Mouse (Mus musculus): ENCODE data around the gene Dvl1. TPM values are rescaled to one million over a fixed set of nuclear protein-coding genes. Genes with fewer than 3 reads are reported as not detected.

Dvl1 gene
- polyA plus RNA-seq (2014; fragmentation: Illumina TruSeq; extraction: RNeasy Lipid Tissue Mini Kit (QIAGEN cat#74804); ENCODE audit: low read depth, low replicate concordance), result 1.5 TPM

DNA sequence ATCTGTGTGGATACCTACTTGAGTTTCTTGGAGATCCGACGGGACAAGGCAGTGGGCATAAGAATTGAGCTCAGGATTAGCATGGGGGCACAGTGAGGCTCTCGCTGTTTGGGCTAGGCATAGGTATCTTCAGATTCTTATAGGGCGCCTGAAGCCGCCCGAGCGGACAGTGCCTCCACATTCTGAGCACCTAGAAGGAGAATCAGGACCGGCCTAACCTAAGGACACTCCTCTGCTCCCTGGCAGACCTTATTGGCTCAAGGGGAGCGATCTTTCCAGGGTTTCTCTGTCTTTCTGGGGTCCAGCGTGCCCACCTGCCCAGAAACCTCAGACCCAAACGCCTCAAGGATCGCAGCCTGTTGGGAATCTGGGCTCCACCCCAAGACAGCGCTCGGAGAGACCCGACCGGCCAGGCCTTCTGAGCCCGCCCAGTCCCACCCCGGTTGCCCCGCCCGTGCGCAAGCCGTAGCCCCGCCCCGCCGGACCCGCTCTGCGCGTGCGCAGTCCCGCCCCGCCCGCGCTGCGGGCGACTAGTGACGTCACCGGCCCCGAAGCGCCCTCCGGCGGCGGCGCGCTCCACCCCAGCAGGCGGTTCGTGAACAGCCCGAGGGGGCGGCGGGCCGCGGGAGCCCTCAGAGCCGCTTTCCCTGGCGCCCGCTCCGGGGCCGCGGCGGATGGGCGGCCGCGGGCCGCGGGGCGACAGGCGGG, at the start of gene Dvl1:
TSS of gene Dvl1 (plus strand) at position 532 of the 708 bp plus-strand sequence.

GRCm38 (mm10) chr4:155802741-155803339, 44.4 kb upstream of the Dvl1 start, which contains the start of gene Mrpl20:
Gene Mrpl20 (plus strand): TSS chr4:155802878.

GRCm38 (mm10) chr4:155811929-155812664, 35.1 kb upstream of the Dvl1 start, which contains the start of gene Ccnl2:
Gene Ccnl2 (plus strand): TSS chr4:155812489.

GRCm38 (mm10) chr4:155831205-155831766, 15.9 kb upstream of the Dvl1 start, which contains the start of gene Aurkaip1:
Gene Aurkaip1 (plus strand): TSS chr4:155831272.

DNA sequence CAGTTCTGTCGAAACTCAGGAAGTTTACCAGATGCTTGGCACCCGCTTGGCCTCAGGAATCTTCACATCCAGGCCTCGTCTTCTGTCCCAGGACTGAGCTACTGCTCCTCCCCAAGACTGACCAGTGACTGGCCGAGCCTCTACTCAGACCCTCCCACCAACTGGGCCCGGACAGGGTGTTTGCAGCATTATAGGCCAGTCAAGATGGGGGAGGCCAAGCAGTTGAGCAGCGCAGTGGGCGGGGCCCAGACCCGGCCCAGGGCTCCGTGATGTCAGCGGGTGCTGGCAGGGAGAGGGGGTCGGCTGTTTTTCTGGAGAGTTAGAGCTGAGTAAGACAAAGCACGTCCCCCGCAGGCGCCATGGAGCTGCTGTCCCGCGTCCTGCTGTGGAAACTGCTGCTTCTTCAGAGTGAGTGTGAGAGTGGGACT, 7.7 kb upstream of the Dvl1 start, which contains the start of gene Mxra8:
TSS of gene Mxra8 (plus strand) at position 198 of the 428 bp plus-strand sequence.

DNA sequence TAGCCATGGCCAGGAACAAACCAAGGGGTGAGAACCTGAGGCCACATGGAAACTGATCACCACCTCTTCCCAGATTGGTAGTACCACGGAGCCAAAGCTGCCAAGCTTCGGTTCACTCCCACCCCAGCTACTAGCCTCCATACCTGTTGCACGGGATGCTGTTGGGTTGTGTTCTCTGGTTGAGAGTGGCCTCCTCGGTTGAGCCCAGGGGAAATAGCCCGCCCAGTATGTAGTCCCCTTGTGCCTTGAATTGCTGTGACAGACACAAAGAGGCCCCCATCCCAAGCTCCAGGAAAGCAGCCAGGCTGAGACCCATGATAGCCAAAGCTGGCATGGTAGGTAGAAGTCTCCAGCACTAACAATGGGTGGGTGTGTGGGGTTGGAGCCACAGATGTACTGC, 15.8 kb downstream of the Dvl1 start, which contains the start of gene Tas1r3:
TSS of gene Tas1r3 (minus strand) at position 362 of the 400 bp plus-strand sequence.

DNA sequence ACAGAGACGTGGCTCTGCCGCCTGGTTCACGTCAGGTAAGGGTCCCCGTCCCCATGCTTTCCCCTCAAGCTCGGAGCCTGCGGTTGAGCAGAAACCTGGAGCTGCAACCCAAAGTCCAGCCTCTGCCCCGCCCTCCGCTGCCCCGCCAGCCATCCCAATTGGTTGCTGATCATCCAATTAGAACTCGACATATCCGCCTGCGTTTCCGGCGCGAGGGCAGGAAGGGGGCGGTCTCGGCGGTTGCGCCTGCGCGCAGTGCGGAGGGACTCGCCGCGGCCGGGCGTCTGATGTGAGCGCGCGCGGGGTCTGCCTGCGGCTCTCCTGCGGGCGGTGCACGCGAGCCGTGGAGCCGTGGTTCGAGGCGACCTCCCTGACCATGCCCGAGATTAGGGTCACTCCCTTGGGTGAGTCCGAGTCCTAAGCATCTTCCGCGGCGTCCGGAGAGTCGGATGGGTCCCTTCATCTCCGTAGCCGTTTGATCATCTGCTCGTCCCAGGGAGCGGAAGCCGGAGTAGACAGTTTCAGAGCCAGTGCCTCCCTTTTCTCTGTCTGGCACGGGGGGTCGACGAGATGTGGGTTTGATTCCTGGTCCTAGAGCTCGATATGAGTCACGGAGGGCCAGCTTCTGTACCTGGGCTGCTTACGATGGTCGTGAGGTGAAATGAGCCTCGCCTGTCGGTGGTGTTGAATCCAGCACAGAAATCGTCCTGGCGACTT, 22.3 kb downstream of the Dvl1 start, which contains the start of the genes Cptp and Ints11:
TSS of gene Cptp (minus strand) at position 124 of the 717 bp plus-strand sequence.
TSS of gene Ints11 (plus strand) at position 230 of the 717 bp plus-strand sequence.

DNA sequence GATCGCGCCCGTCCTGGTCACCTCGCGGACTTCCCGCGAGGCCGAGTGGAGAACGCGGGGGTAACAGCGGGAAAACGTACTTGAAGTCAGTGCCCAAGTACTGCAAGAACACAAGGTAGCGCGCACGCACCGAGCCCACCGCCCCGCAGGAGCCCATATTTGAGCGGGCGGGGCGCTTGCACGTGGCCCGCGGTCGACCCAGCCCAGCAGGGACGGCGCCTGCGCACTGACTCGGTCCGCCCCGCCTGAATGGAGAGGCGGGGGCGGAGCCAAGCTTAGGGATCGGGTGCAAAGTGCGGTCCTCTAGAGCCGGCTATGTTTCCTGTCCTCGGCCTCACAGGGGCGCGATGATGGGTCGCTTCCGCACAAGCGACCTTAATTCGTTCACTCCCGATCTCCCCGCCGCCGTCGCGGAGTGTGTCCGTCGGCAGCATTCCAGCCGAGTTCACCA, 44.4 kb downstream of the Dvl1 start, which contains the start of the genes Pusl1 and Acap3:
TSS of gene Pusl1 (minus strand) at position 231 of the 451 bp plus-strand sequence.
TSS of gene Acap3 (plus strand) at position 272 of the 451 bp plus-strand sequence.

Other genes starting within 250 kb of the Dvl1 start
- gene Slc35e2, start 246.0 kb upstream of the Dvl1 start, polyA plus RNA-seq (2014; fragmentation: Illumina TruSeq; extraction: RNeasy Lipid Tissue Mini Kit (QIAGEN cat#74804); ENCODE audit: low read depth, low replicate concordance), result 12.6 TPM
- gene Cdk11b, start 222.5 kb upstream of the Dvl1 start, polyA plus RNA-seq (2014; fragmentation: Illumina TruSeq; extraction: RNeasy Lipid Tissue Mini Kit (QIAGEN cat#74804); ENCODE audit: low read depth, low replicate concordance), result 70.4 TPM
- not detected for gene Gm10563, start 202.0 kb upstream of the Dvl1 start, polyA plus RNA-seq (2014; fragmentation: Illumina TruSeq; extraction: RNeasy Lipid Tissue Mini Kit (QIAGEN cat#74804); ENCODE audit: low read depth, low replicate concordance)
- gene Mmp23, start 194.0 kb upstream of the Dvl1 start, polyA plus RNA-seq (2014; fragmentation: Illumina TruSeq; extraction: RNeasy Lipid Tissue Mini Kit (QIAGEN cat#74804); ENCODE audit: low read depth, low replicate concordance), result 0.54 TPM
- gene Mib2, start 178.2 kb upstream of the Dvl1 start, polyA plus RNA-seq (2014; fragmentation: Illumina TruSeq; extraction: RNeasy Lipid Tissue Mini Kit (QIAGEN cat#74804); ENCODE audit: low read depth, low replicate concordance), result 1.3 TPM
- not detected for gene Fndc10, start 153.1 kb upstream of the Dvl1 start, polyA plus RNA-seq (2014; fragmentation: Illumina TruSeq; extraction: RNeasy Lipid Tissue Mini Kit (QIAGEN cat#74804); ENCODE audit: low read depth, low replicate concordance)
- gene Ssu72, start 142.6 kb upstream of the Dvl1 start, polyA plus RNA-seq (2014; fragmentation: Illumina TruSeq; extraction: RNeasy Lipid Tissue Mini Kit (QIAGEN cat#74804); ENCODE audit: low read depth, low replicate concordance), result 110 TPM
- not detected for gene Tmem240, start 112.6 kb upstream of the Dvl1 start, polyA plus RNA-seq (2014; fragmentation: Illumina TruSeq; extraction: RNeasy Lipid Tissue Mini Kit (QIAGEN cat#74804); ENCODE audit: low read depth, low replicate concordance)
- gene Atad3a, start 86.3 kb upstream of the Dvl1 start, polyA plus RNA-seq (2014; fragmentation: Illumina TruSeq; extraction: RNeasy Lipid Tissue Mini Kit (QIAGEN cat#74804); ENCODE audit: low read depth, low replicate concordance), result 5.1 TPM
- 0.63 TPM for gene Vwa1, start 72.7 kb upstream of the Dvl1 start, polyA plus RNA-seq (2014; fragmentation: Illumina TruSeq; extraction: RNeasy Lipid Tissue Mini Kit (QIAGEN cat#74804); ENCODE audit: low read depth, low replicate concordance)
- gene Tmem88b, start 61.5 kb upstream of the Dvl1 start, polyA plus RNA-seq (2014; fragmentation: Illumina TruSeq; extraction: RNeasy Lipid Tissue Mini Kit (QIAGEN cat#74804); ENCODE audit: low read depth, low replicate concordance), result 0.98 TPM
- not detected for gene Ankrd65, start 57.0 kb upstream of the Dvl1 start, polyA plus RNA-seq (2014; fragmentation: Illumina TruSeq; extraction: RNeasy Lipid Tissue Mini Kit (QIAGEN cat#74804); ENCODE audit: low read depth, low replicate concordance)
- gene Mrpl20, start 44.5 kb upstream of the Dvl1 start, polyA plus RNA-seq (2014; fragmentation: Illumina TruSeq; extraction: RNeasy Lipid Tissue Mini Kit (QIAGEN cat#74804); ENCODE audit: low read depth, low replicate concordance), result 39.1 TPM
- 177 TPM for gene Ccnl2, start 34.9 kb upstream of the Dvl1 start, polyA plus RNA-seq (2014; fragmentation: Illumina TruSeq; extraction: RNeasy Lipid Tissue Mini Kit (QIAGEN cat#74804); ENCODE audit: low read depth, low replicate concordance)
- 4.8 TPM for gene Aurkaip1, start 16.1 kb upstream of the Dvl1 start, polyA plus RNA-seq (2014; fragmentation: Illumina TruSeq; extraction: RNeasy Lipid Tissue Mini Kit (QIAGEN cat#74804); ENCODE audit: low read depth, low replicate concordance)
- 52.4 TPM for gene Mxra8, start 7.7 kb upstream of the Dvl1 start, polyA plus RNA-seq (2014; fragmentation: Illumina TruSeq; extraction: RNeasy Lipid Tissue Mini Kit (QIAGEN cat#74804); ENCODE audit: low read depth, low replicate concordance)
- 0.13 TPM for gene Tas1r3, start 16.0 kb downstream of the Dvl1 start, polyA plus RNA-seq (2014; fragmentation: Illumina TruSeq; extraction: RNeasy Lipid Tissue Mini Kit (QIAGEN cat#74804); ENCODE audit: low read depth, low replicate concordance)
- 7.8 TPM for gene Cptp, start 22.0 kb downstream of the Dvl1 start, polyA plus RNA-seq (2014; fragmentation: Illumina TruSeq; extraction: RNeasy Lipid Tissue Mini Kit (QIAGEN cat#74804); ENCODE audit: low read depth, low replicate concordance)
- 2.7 TPM for gene Ints11, start 22.1 kb downstream of the Dvl1 start, polyA plus RNA-seq (2014; fragmentation: Illumina TruSeq; extraction: RNeasy Lipid Tissue Mini Kit (QIAGEN cat#74804); ENCODE audit: low read depth, low replicate concordance)
- 1.3 TPM for gene Pusl1, start 44.4 kb downstream of the Dvl1 start, polyA plus RNA-seq (2014; fragmentation: Illumina TruSeq; extraction: RNeasy Lipid Tissue Mini Kit (QIAGEN cat#74804); ENCODE audit: low read depth, low replicate concordance)
- 0.47 TPM for gene Acap3, start 44.4 kb downstream of the Dvl1 start, polyA plus RNA-seq (2014; fragmentation: Illumina TruSeq; extraction: RNeasy Lipid Tissue Mini Kit (QIAGEN cat#74804); ENCODE audit: low read depth, low replicate concordance)
- gene Ube2j2, start 96.4 kb downstream of the Dvl1 start, polyA plus RNA-seq (2014; fragmentation: Illumina TruSeq; extraction: RNeasy Lipid Tissue Mini Kit (QIAGEN cat#74804); ENCODE audit: low read depth, low replicate concordance), result 117 TPM
- gene C1qtnf12, start 114.9 kb downstream of the Dvl1 start, polyA plus RNA-seq (2014; fragmentation: Illumina TruSeq; extraction: RNeasy Lipid Tissue Mini Kit (QIAGEN cat#74804); ENCODE audit: low read depth, low replicate concordance), result 3.3 TPM
- gene B3galt6, start 145.2 kb downstream of the Dvl1 start, polyA plus RNA-seq (2014; fragmentation: Illumina TruSeq; extraction: RNeasy Lipid Tissue Mini Kit (QIAGEN cat#74804); ENCODE audit: low read depth, low replicate concordance), result 6.1 TPM
- gene Sdf4, start 145.5 kb downstream of the Dvl1 start, polyA plus RNA-seq (2014; fragmentation: Illumina TruSeq; extraction: RNeasy Lipid Tissue Mini Kit (QIAGEN cat#74804); ENCODE audit: low read depth, low replicate concordance), result 145 TPM
- not detected for gene Tnfrsf4, start 166.4 kb downstream of the Dvl1 start, polyA plus RNA-seq (2014; fragmentation: Illumina TruSeq; extraction: RNeasy Lipid Tissue Mini Kit (QIAGEN cat#74804); ENCODE audit: low read depth, low replicate concordance)
- not detected for gene Tnfrsf18, start 178.8 kb downstream of the Dvl1 start, polyA plus RNA-seq (2014; fragmentation: Illumina TruSeq; extraction: RNeasy Lipid Tissue Mini Kit (QIAGEN cat#74804); ENCODE audit: low read depth, low replicate concordance)
- 2.5 TPM for gene Ttll10, start 212.0 kb downstream of the Dvl1 start, polyA plus RNA-seq (2014; fragmentation: Illumina TruSeq; extraction: RNeasy Lipid Tissue Mini Kit (QIAGEN cat#74804); ENCODE audit: low read depth, low replicate concordance)